Mouse (Mus musculus): ENCODE measurements around the gene Tubg2. TPM values are rescaled to one million over a fixed set of nuclear protein-coding genes. Genes with fewer than 3 reads are reported as not detected.
"Not testable (repeated sequence)": the region's sequence is repeated elsewhere in the genome, so short reads cannot be mapped to it uniquely, and the experiment has no call there.

Tubg2 gene
- polyA plus RNA-seq, 1 experiment from 2014 or later, result 9.4 TPM

GRCm38 (mm10) chr11:101141088-101141487 is 14.6 kb upstream of the Tubg2 start:
- H3K4me1 ChIP-seq, result peaks cover 14% of the 10 kb centered on the region; the same call in 1 of the 2 replicates
- no peaks in the 10 kb centered on the region for H3K36me3 ChIP-seq
- H3K9ac ChIP-seq, result no peak overlapping the region
- no peaks in the 10 kb centered on the region for H3K9me3 ChIP-seq
- no peak for ATAC-seq (ENCODE audit: insufficient number of reproducible peaks, insufficient read depth, low FRiP score, low TSS enrichment)
- H3K4me2 ChIP-seq (replicated peaks), result no peak overlapping the region
- peaks cover 8% of the 10 kb centered on the region for H3K27me3 ChIP-seq
- H3K27ac ChIP-seq, result no peak overlapping the region
- WGBS, result 82% methylated on average over 8 of the region's 8 CpGs
- no peak overlapping the region for H3K4me3 ChIP-seq

GRCm38 (mm10) chr11:101142215-101142967 is 13.3 kb upstream of the Tubg2 start:
- Histone ChIP-seq H3K27me3 (peaks cover 8% of the 10 kb centered on the region), H3K4me3 (no peak overlapping the region), H3K36me3 (no peaks in the 10 kb centered on the region), H3K4me1 (peaks cover 18% of the 10 kb centered on the region; the same call in 1 of the 2 replicates), H3K4me2 (replicated peaks) (no peak overlapping the region), H3K27ac (no peak overlapping the region), H3K9ac (no peak overlapping the region), H3K9me3 (no peaks in the 10 kb centered on the region)
- WGBS, result 87% methylated on average over 10 of the region's 10 CpGs
- no peak for ATAC-seq (ENCODE audit: insufficient number of reproducible peaks, insufficient read depth, low FRiP score, low TSS enrichment)

GRCm38 (mm10) chr11:101143338-101144225 is 12.1 kb upstream of the Tubg2 start:
- no peaks in the 10 kb centered on the region for H3K9me3 ChIP-seq
- WGBS, result 21% methylated on average over 19 of the region's 19 CpGs
- H3K27me3 ChIP-seq, result peaks cover 8% of the 10 kb centered on the region
- no peak overlapping the region for H3K9ac ChIP-seq
- ATAC-seq (ENCODE audit: insufficient number of reproducible peaks, insufficient read depth, low FRiP score, low TSS enrichment), result no peak
- no peak overlapping the region for H3K27ac ChIP-seq
- H3K4me1 ChIP-seq, result peaks cover 25% of the 10 kb centered on the region
- peak overlapping the region; percentile 48 for H3K4me2 ChIP-seq (replicated peaks)
- H3K4me3 ChIP-seq, result peak overlapping the region; percentile 26
- H3K36me3 ChIP-seq, result no peaks in the 10 kb centered on the region

GRCm38 (mm10) chr11:101146377-101146776 is 9.3 kb upstream of the Tubg2 start:
- 21% methylated on average over 10 of the region's 10 CpGs for WGBS
- Histone ChIP-seq H3K36me3 (no peaks in the 10 kb centered on the region), H3K4me1 (peaks cover 32% of the 10 kb centered on the region), H3K9ac (no peak overlapping the region), H3K9me3 (no peaks in the 10 kb centered on the region), H3K4me2 (replicated peaks) (no peak overlapping the region), H3K27ac (no peak overlapping the region), H3K4me3 (no peak overlapping the region), H3K27me3 (no peaks in the 10 kb centered on the region)
- no peak for ATAC-seq (ENCODE audit: insufficient number of reproducible peaks, insufficient read depth, low FRiP score, low TSS enrichment)

- H3K9ac ChIP-seq, result no peak overlapping the region
- no peaks in the 10 kb centered on the region for H3K9me3 ChIP-seq
- H3K36me3 ChIP-seq, result no peaks in the 10 kb centered on the region
- no peak overlapping the region for H3K4me2 ChIP-seq (replicated peaks)
- H3K27me3 ChIP-seq, result no peaks in the 10 kb centered on the region
- H3K27ac ChIP-seq, result peak overlapping the region; percentile 86
- no peak for ATAC-seq (ENCODE audit: insufficient number of reproducible peaks, insufficient read depth, low FRiP score, low TSS enrichment)
- H3K4me3 ChIP-seq, result no peak overlapping the region
- H3K4me1 ChIP-seq, result peaks cover 28% of the 10 kb centered on the region
- WGBS, result 59% methylated on average over 10 of the region's 10 CpGs
Observed at GRCm38 (mm10) chr11:101148751-101149150, 7.0 kb upstream of the Tubg2 start.

- Histone ChIP-seq H3K4me3 (no peak overlapping the region), H3K4me1 (peaks cover 25% of the 10 kb centered on the region), H3K4me2 (replicated peaks) (no peak overlapping the region), H3K9ac (no peak overlapping the region), H3K36me3 (no peaks in the 10 kb centered on the region), H3K27me3 (no peaks in the 10 kb centered on the region), H3K9me3 (no peaks in the 10 kb centered on the region), H3K27ac (peak overlapping the region; percentile 86)
- peak; percentile 64; the same call in 1 of the 2 replicates for ATAC-seq (ENCODE audit: insufficient number of reproducible peaks, insufficient read depth, low FRiP score, low TSS enrichment)
- 29% methylated on average over 9 of the region's 9 CpGs for WGBS
Observed at GRCm38 (mm10) chr11:101149178-101150105, 6.3 kb upstream of the Tubg2 start.

- ATAC-seq (ENCODE audit: insufficient number of reproducible peaks, insufficient read depth, low FRiP score, low TSS enrichment), result no peak
- WGBS, result 57% methylated on average over 2 of the region's 2 CpGs
- Histone ChIP-seq H3K9me3 (no peaks in the 10 kb centered on the region), H3K4me3 (no peak overlapping the region), H3K36me3 (no peaks in the 10 kb centered on the region), H3K4me1 (peaks cover 32% of the 10 kb centered on the region), H3K27ac (no peak overlapping the region), H3K27me3 (no peaks in the 10 kb centered on the region), H3K9ac (no peak overlapping the region), H3K4me2 (replicated peaks) (no peak overlapping the region)
Observed at GRCm38 (mm10) chr11:101151063-101151462, 4.6 kb upstream of the Tubg2 start.

GRCm38 (mm10) chr11:101152825-101153224 is 2.9 kb upstream of the Tubg2 start:
- Histone ChIP-seq H3K4me1 (peaks cover 34% of the 10 kb centered on the region), H3K27me3 (no peaks in the 10 kb centered on the region; the same call in 1 of the 2 replicates), H3K4me3 (no peak overlapping the region), H3K36me3 (no peaks in the 10 kb centered on the region), H3K4me2 (replicated peaks) (no peak overlapping the region), H3K9ac (no peak overlapping the region), H3K27ac (no peak overlapping the region), H3K9me3 (no peaks in the 10 kb centered on the region)
- WGBS, result 80% methylated on average over 1 of the region's 1 CpGs
- ATAC-seq (ENCODE audit: insufficient number of reproducible peaks, insufficient read depth, low FRiP score, low TSS enrichment), result no peak

GRCm38 (mm10) chr11:101154648-101155047 is 1.1 kb upstream of the Tubg2 start:
- no peaks in the 10 kb centered on the region for H3K36me3 ChIP-seq

GRCm38 (mm10) chr11:101155151-101155550 is 556 bp upstream of the Tubg2 start:
- H3K9me3 ChIP-seq, result no peaks in the 10 kb centered on the region
- peaks cover 13% of the 10 kb centered on the region; the same call in 1 of the 2 replicates for H3K4me1 ChIP-seq
- no peak overlapping the region for H3K4me3 ChIP-seq
- H3K27ac ChIP-seq, result no peak overlapping the region
- H3K27me3 ChIP-seq, result no peaks in the 10 kb centered on the region; the same call in 1 of the 2 replicates
- 69% methylated on average over 6 of the region's 6 CpGs for WGBS
- peak overlapping the region; percentile 59; the same call in 1 of the 2 replicates for H3K4me2 ChIP-seq (replicated peaks)
- no peak for ATAC-seq (ENCODE audit: insufficient number of reproducible peaks, insufficient read depth, low FRiP score, low TSS enrichment)
- H3K9ac ChIP-seq, result no peak overlapping the region
- no peaks in the 10 kb centered on the region for H3K36me3 ChIP-seq

More at GRCm38 (mm10) chr11:101154648-101155047, 1.1 kb upstream of the Tubg2 start:
- Histone ChIP-seq H3K4me2 (replicated peaks) (no peak overlapping the region), H3K27ac (no peak overlapping the region), H3K4me1 (peaks cover 16% of the 10 kb centered on the region), H3K27me3 (no peaks in the 10 kb centered on the region; the same call in 1 of the 2 replicates), H3K9ac (no peak overlapping the region), H3K4me3 (no peak overlapping the region), H3K9me3 (no peaks in the 10 kb centered on the region)
- ATAC-seq (ENCODE audit: insufficient number of reproducible peaks, insufficient read depth, low FRiP score, low TSS enrichment), result no peak

GRCm38 (mm10) chr11:101160151-101160550 is 4.4 kb downstream of the Tubg2 start:
- not testable (repeated sequence) for H3K27ac ChIP-seq; H3K4me3 ChIP-seq; H3K9ac ChIP-seq; H3K9me3 ChIP-seq; ATAC-seq (ENCODE audit: insufficient number of reproducible peaks, insufficient read depth, low FRiP score, low TSS enrichment); H3K4me2 ChIP-seq (replicated peaks)
- Histone ChIP-seq H3K4me1 (peaks cover 25% of the 10 kb centered on the region), H3K27me3 (peaks cover 40% of the 10 kb centered on the region), H3K36me3 (0 out of 2 replicates have a peak, but pooled peaks cover 14% of the 10 kb centered on the region)
- 78% methylated on average over 10 of the region's 10 CpGs for WGBS
